Comparison of ENCODE assay signal across 10 mouse cellular contexts in the genomic region with DNA sequence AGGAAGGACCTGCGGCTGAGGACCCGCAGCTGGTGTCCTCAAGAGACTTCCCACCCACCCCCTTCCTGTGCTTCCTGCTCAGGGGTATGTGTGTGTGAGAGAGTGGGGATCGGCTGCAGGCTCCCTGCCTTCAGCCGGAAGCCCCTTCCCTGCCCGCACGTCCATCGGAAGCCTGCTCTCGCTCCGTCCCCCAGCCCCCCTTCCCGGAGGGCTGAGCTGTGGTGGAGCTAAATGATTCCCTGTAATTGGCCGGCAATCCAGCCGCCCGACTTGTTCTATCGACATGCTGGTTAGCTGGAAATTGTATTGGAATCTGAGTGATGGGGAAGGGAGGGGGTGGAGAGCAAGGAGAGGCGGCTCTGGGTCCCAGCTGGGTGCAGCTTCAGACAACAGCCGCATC. TPM values are rescaled to one million over a fixed set of nuclear protein-coding genes. Genes with fewer than 3 reads are reported as not detected.
A peak's percentile ranks its signal among the peaks of the same experiment; 100 is the strongest.
DNase-seq lines count a peak whose midpoint lies in the region; ATAC-seq and TF ChIP-seq lines count a peak whose summit lies in the region.
"Had no signal": no experiment of that assay in that cellular context is flagged by ENCODE, and none has a peak within 500 bp of the region (broad histone marks: within the 10 kb centered on the region; RNA-seq: fewer than 3 reads in every experiment).

No protein-coding gene starts in this region.

- no peak overlapping the region for H3K9ac ChIP-seq in heart, postnatal 0 days (replicated peaks; ENCODE audit: low read depth, low read length)
- peak overlapping the region; percentile 50 for H3K9ac ChIP-seq in hindbrain, embryonic 16.5 days (ENCODE audit: low read depth, low read length)
- H3K9ac ChIP-seq in midbrain, embryonic 16.5 days (ENCODE audit: low read depth, low read length) = peak overlapping the region; percentile 58

- H3K4me2 ChIP-seq in heart, postnatal 0 days (ENCODE audit: low read depth, low read length) = peak overlapping the region; percentile 23; the same call in 1 of the 2 replicates
- peak overlapping the region; percentile 50 for H3K4me2 ChIP-seq in hindbrain, embryonic 16.5 days (ENCODE audit: low read length)
- peak overlapping the region; percentile 52 for H3K4me2 ChIP-seq in midbrain, embryonic 16.5 days (ENCODE audit: low read length)

- 0 out of 2 replicates have a peak, but pooled peaks cover 7% of the 10 kb centered on the region for H3K4me1 ChIP-seq in heart, postnatal 0 days (ENCODE audit: control insufficient read depth, insufficient read depth)
- H3K4me1 ChIP-seq in hindbrain, embryonic 16.5 days (ENCODE audit: control insufficient read depth, insufficient read depth, low read depth, low read length) = peaks cover 28% of the 10 kb centered on the region
- H3K4me1 ChIP-seq in midbrain, embryonic 16.5 days (ENCODE audit: control insufficient read depth, insufficient read depth, low read length) = peaks cover 19% of the 10 kb centered on the region

- TF ChIP-seq CTCF in heart, postnatal 0 days (IDR thresholded peaks at IDR 0.05; ENCODE audit: low read depth) = no peak
- TF ChIP-seq CTCF in left cerebral cortex, adult 2 months (IDR thresholded peaks at IDR 0.05) = no peak

- DNase-seq in heart, postnatal 0 days (ENCODE audit: low spot score) = no peak
- no peak for DNase-seq in heart, adult 9 months (ENCODE audit: low spot score in 2 of 2)
- peak; percentile 70 for DNase-seq in embryo, embryonic 11 days
- DNase-seq in left cerebral cortex, adult 2 months (ENCODE audit: extremely low spot score in 1 of 2, low spot score in 2 of 2) = no peak
- DNase-seq in spleen, postnatal 4 days (ENCODE audit: low spot score in 2 of 2) = no peak

- intact Hi-C loops in left cerebral cortex, adult 2 months (cut with DNase I) = loop anchor here (1.0 kb wide), 1 partner anchor 41 kb away; no protein-coding TSS in a partner anchor

- H3K27ac ChIP-seq in heart, postnatal 0 days (ENCODE audit: low read depth) = no peak overlapping the region
- no peak overlapping the region for H3K27ac ChIP-seq in hindbrain, embryonic 16.5 days (ENCODE audit: low read depth, low read length)
- H3K27ac ChIP-seq in midbrain, embryonic 16.5 days (ENCODE audit: low read length) = no peak overlapping the region
- no peak overlapping the region for H3K27ac ChIP-seq in left cerebral cortex, adult 2 months

- ATAC-seq in heart, postnatal 0 days (ENCODE audit: insufficient read depth, low read depth) = no peak
- ATAC-seq in hindbrain, embryonic 16.5 days = no peak
- ATAC-seq in midbrain, embryonic 16.5 days = no peak
- no peak for ATAC-seq in erythroblast, adult 5-6 weeks (replicated peaks; ENCODE audit: low FRiP score, poor library complexity, severe bottlenecking)

- no peak for TF ChIP-seq EP300 in heart, postnatal 0 days (IDR thresholded peaks at IDR 0.05; ENCODE audit: low read depth)

- WGBS in heart, postnatal 0 days = 6% methylated on average over 16 of the region's 16 CpGs
- 2% methylated on average over 16 of the region's 16 CpGs for WGBS in hindbrain, embryonic 16.5 days
- WGBS in midbrain, embryonic 16.5 days = under 1% methylated on average over 16 of the region's 16 CpGs

- no peaks in the 10 kb centered on the region for H3K9me3 ChIP-seq in heart, postnatal 0 days (replicated peaks; ENCODE audit: control insufficient read depth, low read length)
- no peaks in the 10 kb centered on the region for H3K9me3 ChIP-seq in hindbrain, embryonic 16.5 days (ENCODE audit: control insufficient read depth, low read length)
- no peaks in the 10 kb centered on the region for H3K9me3 ChIP-seq in midbrain, embryonic 16.5 days (replicated peaks; ENCODE audit: control insufficient read depth, low read length, poor library complexity, severe bottlenecking)

- H3K4me3 ChIP-seq in heart, postnatal 0 days (ENCODE audit: low read depth, low read length) = no peak overlapping the region
- peak overlapping the region; percentile 16; the same call in 1 of the 2 replicates for H3K4me3 ChIP-seq in hindbrain, embryonic 16.5 days (ENCODE audit: low read length)
- peak overlapping the region; percentile 14 for H3K4me3 ChIP-seq in midbrain, embryonic 16.5 days (ENCODE audit: low read depth, low read length)
- no peak overlapping the region for H3K4me3 ChIP-seq in left cerebral cortex, adult 2 months

- H3K36me3 ChIP-seq in heart, postnatal 0 days (replicated peaks; ENCODE audit: control insufficient read depth, insufficient read depth, low read length) = peaks cover 13% of the 10 kb centered on the region
- 0 out of 2 replicates have a peak, but pooled peaks cover 3% of the 10 kb centered on the region for H3K36me3 ChIP-seq in hindbrain, embryonic 16.5 days (ENCODE audit: control insufficient read depth, insufficient read depth, low read length)
- peaks cover 26% of the 10 kb centered on the region for H3K36me3 ChIP-seq in midbrain, embryonic 16.5 days (ENCODE audit: control insufficient read depth, insufficient read depth, low read length)

- peaks cover 42% of the 10 kb centered on the region for H3K27me3 ChIP-seq in heart, postnatal 0 days (ENCODE audit: control insufficient read depth, insufficient read depth, low read length)
- H3K27me3 ChIP-seq in hindbrain, embryonic 16.5 days (replicated peaks; ENCODE audit: control insufficient read depth, insufficient read depth, low read length) = peaks cover 8% of the 10 kb centered on the region; the same call in 1 of the 2 replicates
- H3K27me3 ChIP-seq in midbrain, embryonic 16.5 days (ENCODE audit: control insufficient read depth, insufficient read depth, low read depth, low read length) = peaks cover 9% of the 10 kb centered on the region; the same call in 1 of the 2 replicates

RNA-seq across cellular contexts. Expression of a gene that starts 36.3 kb away (rescaled TPM):
- total RNA-seq in heart, postnatal 0 days (2014; rRNA removed; ENCODE audit: low replicate concordance) = 47.6 and 63.6 TPM in 2 replicates
- polyA plus RNA-seq in heart, postnatal 0 days (2015; fragmentation: Nextera tagmentation; extraction: Ambion mirVana) = 46.6 and 50.0 TPM in 2 replicates
- 28.8 and 30.4 TPM in 2 replicates for polyA plus RNA-seq in hindbrain, embryonic 16.5 days (2015; fragmentation: Nextera tagmentation; extraction: Ambion mirVana)
- polyA plus RNA-seq in midbrain, embryonic 16.5 days (2015; fragmentation: Nextera tagmentation; extraction: Ambion mirVana) = 25.5 and 26.8 TPM in 2 replicates
- total RNA-seq in erythroblast, adult 5-6 weeks (2015; ENCODE audit: low replicate concordance) = 17.8 and 31.3 TPM in 2 replicates
- 16.9 and 17.3 TPM in 2 replicates for total RNA-seq in erythroblast, adult 5-6 weeks (2017; ENCODE audit: low replicate concordance)
- 100 to 1,000 TPM; 117 to 130 TPM for total RNA-seq in left cerebral cortex, adult 2 months (2021)

RNA-seq across cellular contexts. Expression of a gene that starts 36.5 kb away (rescaled TPM):
- total RNA-seq in heart, postnatal 0 days (2014; rRNA removed; ENCODE audit: low replicate concordance) = 53.5 and 64.0 TPM in 2 replicates
- polyA plus RNA-seq in heart, postnatal 0 days (2015; fragmentation: Nextera tagmentation; extraction: Ambion mirVana) = 45.2 and 50.4 TPM in 2 replicates
- polyA plus RNA-seq in hindbrain, embryonic 16.5 days (2015; fragmentation: Nextera tagmentation; extraction: Ambion mirVana) = 132 and 192 TPM in 2 replicates
- polyA plus RNA-seq in midbrain, embryonic 16.5 days (2015; fragmentation: Nextera tagmentation; extraction: Ambion mirVana) = 157 and 174 TPM in 2 replicates
- total RNA-seq in erythroblast, adult 5-6 weeks (2015; ENCODE audit: low replicate concordance) = 16.3 and 25.5 TPM in 2 replicates
- 6.8 and 26.4 TPM in 2 replicates for total RNA-seq in erythroblast, adult 5-6 weeks (2017; ENCODE audit: low replicate concordance)
- 10 to 100 TPM; 48.3 to 50.9 TPM for total RNA-seq in left cerebral cortex, adult 2 months (2021)

RNA-seq across cellular contexts. Expression of a gene that starts 45.2 kb away (rescaled TPM):
- total RNA-seq in heart, postnatal 0 days (2014; rRNA removed; ENCODE audit: low replicate concordance) = 1.1 TPM in 1 of 2 replicates, not detected in the other
- polyA plus RNA-seq in heart, postnatal 0 days (2015; fragmentation: Nextera tagmentation; extraction: Ambion mirVana) = 0.10 TPM in 1 of 2 replicates, not detected in the other
- polyA plus RNA-seq in hindbrain, embryonic 16.5 days (2015; fragmentation: Nextera tagmentation; extraction: Ambion mirVana) = 9.0 and 9.9 TPM in 2 replicates
- 6.0 and 7.9 TPM in 2 replicates for polyA plus RNA-seq in midbrain, embryonic 16.5 days (2015; fragmentation: Nextera tagmentation; extraction: Ambion mirVana)
- not detected in 2 replicates for total RNA-seq in erythroblast, adult 5-6 weeks (2015; ENCODE audit: low replicate concordance)
- not detected in 2 replicates for total RNA-seq in erythroblast, adult 5-6 weeks (2017; ENCODE audit: low replicate concordance)
- total RNA-seq in left cerebral cortex, adult 2 months (2021) = 10 to 100 TPM in 1 of 2 experiments, 1 to 10 TPM in 1; 9.3 to 14.0 TPM
- total RNA-seq: hematopoietic stem cell, adult 5-6 weeks; neutrophil, adult 5-6 weeks had no signal

Comparison
In these comparisons a context has a peak if more than half of its experiments do, and no peak if none do; other contexts are left out.
1. H3K4me3 ChIP-seq: peak in hindbrain, embryonic 16.5 days (single experiment) and midbrain, embryonic 16.5 days (single experiment); none in heart, postnatal 0 days (single experiment) and left cerebral cortex, adult 2 months (single experiment).
2. Peak in every context shown above with its lines, with median percentiles within 50 percentile points of each other: H3K4me2 ChIP-seq.